Mouse (Mus musculus): ENCODE results near the gene Lgi1. TPM values are rescaled to one million over a fixed set of nuclear protein-coding genes. Genes with fewer than 3 reads are reported as not detected.
A peak's percentile ranks its signal among the peaks of the same experiment; 100 is the strongest.

Lgi1 gene
- polyA plus RNA-seq (2012; rRNA removed): 0.10 and 0.28 TPM in 2 replicates

- no peaks in the 10 kb centered on the region for H3K36me3 ChIP-seq (ENCODE audit: control insufficient read depth, insufficient read depth, low read length)
- WGBS: 27% methylated on average over 21 of the region's 21 CpGs
- DNase-seq: no peak
- no peak within 1 kb of the TSS for H3K4me3 ChIP-seq (ENCODE audit: insufficient read depth, low read depth, low read length)
- no peak within 1 kb of the TSS for H3K27ac ChIP-seq (ENCODE audit: insufficient read depth, low read depth, low read length)
- H3K27me3 ChIP-seq (replicated peaks; ENCODE audit: control insufficient read depth, insufficient read depth, low read length): 0 out of 2 replicates have a peak, but pooled peaks cover 1% of the 10 kb centered on the region
- H3K4me1 ChIP-seq (ENCODE audit: control insufficient read depth, insufficient read depth, low read length): no peaks in the 10 kb centered on the region
- TF ChIP-seq POLR2A (IDR thresholded peaks at IDR 0.05; ENCODE audit: low read depth, low read length): no peak
- no peak for TF ChIP-seq CTCF (conservative IDR thresholded peaks at IDR 0.05; ENCODE audit: insufficient read depth, insufficient read length, low read depth, low read length)
Observed at GRCm38 (mm10) chr19:38264505-38265500, at the start of gene Lgi1. Lgi1 (plus strand) TSS chr19:38264536.

GRCm38 (mm10) chr19:38217696-38218095, 46.6 kb upstream of the Lgi1 start:
- WGBS: 100% methylated on average over 3 of the region's 3 CpGs
- DNase-seq: no peak
- H3K27ac ChIP-seq (ENCODE audit: insufficient read depth, low read depth, low read length): no peak overlapping the region
- no peaks in the 10 kb centered on the region for H3K27me3 ChIP-seq (replicated peaks; ENCODE audit: control insufficient read depth, insufficient read depth, low read length)
- no peak overlapping the region for H3K4me3 ChIP-seq (ENCODE audit: insufficient read depth, low read depth, low read length)
- TF ChIP-seq POLR2A (IDR thresholded peaks at IDR 0.05; ENCODE audit: low read depth, low read length) (no peak), CTCF (conservative IDR thresholded peaks at IDR 0.05; ENCODE audit: insufficient read depth, insufficient read length, low read depth, low read length) (no peak)
- peaks cover 5% of the 10 kb centered on the region for H3K36me3 ChIP-seq (ENCODE audit: control insufficient read depth, insufficient read depth, low read length)
- H3K4me1 ChIP-seq (ENCODE audit: control insufficient read depth, insufficient read depth, low read length): no peaks in the 10 kb centered on the region

GRCm38 (mm10) chr19:38223356-38223904, 40.9 kb upstream of the Lgi1 start:
- Histone ChIP-seq H3K4me3 (ENCODE audit: insufficient read depth, low read depth, low read length) (peak overlapping the region; percentile 98), H3K36me3 (ENCODE audit: control insufficient read depth, insufficient read depth, low read length) (no peaks in the 10 kb centered on the region), H3K4me1 (ENCODE audit: control insufficient read depth, insufficient read depth, low read length) (peaks cover 4% of the 10 kb centered on the region; the same call in 1 of the 2 replicates), H3K27me3 (replicated peaks; ENCODE audit: control insufficient read depth, insufficient read depth, low read length) (no peaks in the 10 kb centered on the region), H3K27ac (ENCODE audit: insufficient read depth, low read depth, low read length) (peak overlapping the region; percentile 83)
- no peak for DNase-seq
- WGBS: 7% methylated on average over 12 of the region's 12 CpGs
- TF ChIP-seq POLR2A (IDR thresholded peaks at IDR 0.05; ENCODE audit: low read depth, low read length) (no peak), CTCF (conservative IDR thresholded peaks at IDR 0.05; ENCODE audit: insufficient read depth, insufficient read length, low read depth, low read length) (no peak)

GRCm38 (mm10) chr19:38223905-38224684, 40.2 kb upstream of the Lgi1 start, which contains the start of gene Fra10ac1:
Fra10ac1 (minus strand) TSS chr19:38224156.
- H3K27ac ChIP-seq (ENCODE audit: insufficient read depth, low read depth, low read length): peak within 1 kb of the TSS; percentile 83
- 1% methylated on average over 49 of the region's 49 CpGs for WGBS
- H3K36me3 ChIP-seq (ENCODE audit: control insufficient read depth, insufficient read depth, low read length): no peaks in the 10 kb centered on the region
- no peaks in the 10 kb centered on the region for H3K27me3 ChIP-seq (replicated peaks; ENCODE audit: control insufficient read depth, insufficient read depth, low read length)
- DNase-seq: peak; percentile 93
- peak within 1 kb of the TSS; percentile 98 for H3K4me3 ChIP-seq (ENCODE audit: insufficient read depth, low read depth, low read length)
- TF ChIP-seq POLR2A (IDR thresholded peaks at IDR 0.05; ENCODE audit: low read depth, low read length): peak; percentile 46
- peak; percentile 35 for TF ChIP-seq CTCF (conservative IDR thresholded peaks at IDR 0.05; ENCODE audit: insufficient read depth, insufficient read length, low read depth, low read length)
- peaks cover 4% of the 10 kb centered on the region; the same call in 1 of the 2 replicates for H3K4me1 ChIP-seq (ENCODE audit: control insufficient read depth, insufficient read depth, low read length)

- H3K36me3 ChIP-seq (ENCODE audit: control insufficient read depth, insufficient read depth, low read length): no peaks in the 10 kb centered on the region
- DNase-seq: no peak
- peak overlapping the region; percentile 98 for H3K4me3 ChIP-seq (ENCODE audit: insufficient read depth, low read depth, low read length)
- H3K27me3 ChIP-seq (replicated peaks; ENCODE audit: control insufficient read depth, insufficient read depth, low read length): no peaks in the 10 kb centered on the region
- TF ChIP-seq CTCF (conservative IDR thresholded peaks at IDR 0.05; ENCODE audit: insufficient read depth, insufficient read length, low read depth, low read length) (no peak), POLR2A (IDR thresholded peaks at IDR 0.05; ENCODE audit: low read depth, low read length) (no peak)
- WGBS: 10% methylated on average over 9 of the region's 9 CpGs
- H3K4me1 ChIP-seq (ENCODE audit: control insufficient read depth, insufficient read depth, low read length): peaks cover 4% of the 10 kb centered on the region; the same call in 1 of the 2 replicates
- no peak overlapping the region for H3K27ac ChIP-seq (ENCODE audit: insufficient read depth, low read depth, low read length)
Observed at GRCm38 (mm10) chr19:38224685-38225060, 39.7 kb upstream of the Lgi1 start.

- Histone ChIP-seq H3K4me1 (ENCODE audit: control insufficient read depth, insufficient read depth, low read length) (no peaks in the 10 kb centered on the region; the same call in 1 of the 2 replicates), H3K36me3 (ENCODE audit: control insufficient read depth, insufficient read depth, low read length) (no peaks in the 10 kb centered on the region), H3K4me3 (ENCODE audit: insufficient read depth, low read depth, low read length) (no peak overlapping the region), H3K27ac (ENCODE audit: insufficient read depth, low read depth, low read length) (no peak overlapping the region), H3K27me3 (replicated peaks; ENCODE audit: control insufficient read depth, insufficient read depth, low read length) (0 out of 2 replicates have a peak, but pooled peaks cover 1% of the 10 kb centered on the region)
- 67% methylated on average over 2 of the region's 2 CpGs for WGBS
- no peak; the same call in 1 of the 2 replicates for TF ChIP-seq CTCF (conservative IDR thresholded peaks at IDR 0.05; ENCODE audit: insufficient read depth, insufficient read length, low read depth, low read length)
- no peak for TF ChIP-seq POLR2A (IDR thresholded peaks at IDR 0.05; ENCODE audit: low read depth, low read length)
- DNase-seq: no peak
Observed at GRCm38 (mm10) chr19:38228699-38229098, 35.6 kb upstream of the Lgi1 start.
